Mouse (Mus musculus) C2C12 (cell line): ENCODE data around the gene Magi1. TPM values are rescaled to one million over a fixed set of nuclear protein-coding genes. Genes with fewer than 3 reads are reported as not detected.

Experiments
- H3K27me3 ChIP-seq: one replicate; pipeline ENCODE4 v1.6.1; 2011; ENCODE audit not compliant: control insufficient read depth, insufficient read depth, insufficient read length
- H3K36me3 ChIP-seq: one replicate; pipeline ENCODE4 v1.6.1; 2011; ENCODE audit not compliant: control insufficient read depth, insufficient read depth
- H3K4me3 ChIP-seq: one replicate; pipeline ENCODE4 v1.5.1; 2011; ENCODE audit warnings: mild to moderate bottlenecking, control low read depth; ENCODE audit not compliant: poor library complexity, insufficient read depth, severe bottlenecking
- H3K79me2 ChIP-seq: one replicate; pipeline ENCODE4 v1.6.1; 2011; ENCODE audit not compliant: control insufficient read depth, insufficient read depth
- H3K79me3 ChIP-seq: one replicate; pipeline ENCODE4 v1.6.1; 2011; ENCODE audit warnings: low read depth, control low read depth
- H3ac ChIP-seq: one replicate; pipeline ENCODE3; 2011; ENCODE audit warnings: low read depth; ENCODE audit not compliant: control insufficient read depth, insufficient read length
- CEBPB ChIP-seq: IDR thresholded peaks from one replicate; pipeline ENCODE4 v1.6.1; 2011; ENCODE audit warnings: low read depth, mild to moderate bottlenecking, control low read depth, moderate library complexity
- CTCF ChIP-seq: IDR thresholded peaks from one replicate; pipeline ENCODE4 v1.5.1; 2011; ENCODE audit not compliant: control insufficient read depth, insufficient read depth, insufficient read length
- FOSL1 ChIP-seq: IDR thresholded peaks from one replicate; pipeline ENCODE4 v1.8.0; 2011; ENCODE audit warnings: mild to moderate bottlenecking, low read length; ENCODE audit not compliant: poor library complexity, insufficient read depth, severe bottlenecking
- MAX ChIP-seq: IDR thresholded peaks from one replicate; pipeline ENCODE4 v1.6.1; 2011; ENCODE audit warnings: mild to moderate bottlenecking, control low read depth
- MYOD1 ChIP-seq: IDR thresholded peaks from one replicate; pipeline ENCODE4 v1.6.1; 2011; ENCODE audit warnings: low read depth; ENCODE audit not compliant: control insufficient read depth, insufficient read length
- MYOG ChIP-seq: IDR thresholded peaks from one replicate; pipeline ENCODE4 v1.6.1; 2011; ENCODE audit not compliant: control insufficient read depth, insufficient read length; ENCODE audit errors: extremely low read depth
- USF1 ChIP-seq: IDR thresholded peaks from one replicate; pipeline ENCODE4 v1.6.1; 2011; ENCODE audit warnings: low read depth, mild to moderate bottlenecking, control low read depth, moderate library complexity
- polyA plus RNA-seq: library from polyadenylated mRNA; unstranded; fragments of >200 nt; fragmentation: generic; extraction: Trizol; gene quantifications from one replicate; pipeline ENCODE4 v1.2.1, GENCODE M21; 2012; ENCODE audit warnings: missing spikeins

The Magi1 gene
- polyA plus RNA-seq, 1 experiment = 3.8 TPM

GRCm38 (mm10) chr6:94084752-94085151 is 199.0 kb downstream of the Magi1 start:
- H3ac ChIP-seq = no peak overlapping the region
- H3K79me3 ChIP-seq = peaks cover 6% of the 10 kb centered on the region
- no peak overlapping the region for H3K4me3 ChIP-seq
- H3K27me3 ChIP-seq = no peaks in the 10 kb centered on the region
- TF ChIP-seq USF1 (no peak), MAX (no peak), CTCF (no peak), FOSL1 (no peak)
- no peaks in the 10 kb centered on the region for H3K36me3 ChIP-seq
- peaks cover 20% of the 10 kb centered on the region for H3K79me2 ChIP-seq

GRCm38 (mm10) chr6:94083459-94083858 is 200.3 kb downstream of the Magi1 start:
- H3K27me3 ChIP-seq = no peaks in the 10 kb centered on the region
- no peak overlapping the region for H3K4me3 ChIP-seq
- no peaks in the 10 kb centered on the region for H3K36me3 ChIP-seq
- H3K79me2 ChIP-seq = peaks cover 15% of the 10 kb centered on the region
- TF ChIP-seq MAX = no peak
- TF ChIP-seq FOSL1 = no peak
- TF ChIP-seq CEBPB = no peak
- TF ChIP-seq MYOG = no peak
- TF ChIP-seq USF1 = no peak
- TF ChIP-seq MYOD1 = no peak
- no peak overlapping the region for H3ac ChIP-seq
- peaks cover 6% of the 10 kb centered on the region for H3K79me3 ChIP-seq

GRCm38 (mm10) chr6:94080933-94081545 is 202.7 kb downstream of the Magi1 start:
- H3K4me3 ChIP-seq = no peak overlapping the region
- H3ac ChIP-seq = no peak overlapping the region
- peaks cover 8% of the 10 kb centered on the region for H3K79me2 ChIP-seq
- no peak for TF ChIP-seq MYOD1
- TF ChIP-seq CEBPB = no peak
- no peak for TF ChIP-seq USF1
- TF ChIP-seq MAX = no peak
- TF ChIP-seq FOSL1 = no peak
- TF ChIP-seq CTCF = no peak
- no peak for TF ChIP-seq MYOG
- H3K79me3 ChIP-seq = peaks cover 6% of the 10 kb centered on the region
- H3K36me3 ChIP-seq = no peaks in the 10 kb centered on the region
- no peaks in the 10 kb centered on the region for H3K27me3 ChIP-seq

GRCm38 (mm10) chr6:94078934-94079333 is 204.8 kb downstream of the Magi1 start:
- Histone ChIP-seq H3K79me2 (peaks cover 8% of the 10 kb centered on the region), H3K27me3 (no peaks in the 10 kb centered on the region), H3K36me3 (no peaks in the 10 kb centered on the region), H3K79me3 (peaks cover 6% of the 10 kb centered on the region), H3K4me3 (no peak overlapping the region), H3ac (no peak overlapping the region)
- TF ChIP-seq MYOD1 (no peak), FOSL1 (no peak), CTCF (no peak), CEBPB (no peak), USF1 (no peak), MAX (no peak), MYOG (no peak)

GRCm38 (mm10) chr6:94077013-94077412 is 206.7 kb downstream of the Magi1 start:
- Histone ChIP-seq H3K36me3 (no peaks in the 10 kb centered on the region), H3K4me3 (no peak overlapping the region), H3K79me2 (no peaks in the 10 kb centered on the region), H3K79me3 (peaks cover 6% of the 10 kb centered on the region), H3ac (no peak overlapping the region), H3K27me3 (no peaks in the 10 kb centered on the region)
- TF ChIP-seq USF1 (no peak), CTCF (no peak), CEBPB (no peak), MAX (no peak), MYOG (no peak), FOSL1 (no peak), MYOD1 (no peak)

GRCm38 (mm10) chr6:94075990-94076389 is 207.7 kb downstream of the Magi1 start:
- TF ChIP-seq FOSL1 (no peak), CEBPB (no peak), MYOG (no peak), CTCF (no peak), USF1 (no peak), MYOD1 (no peak)
- Histone ChIP-seq H3K27me3 (no peaks in the 10 kb centered on the region), H3K79me3 (peaks cover 6% of the 10 kb centered on the region), H3ac (no peak overlapping the region), H3K36me3 (no peaks in the 10 kb centered on the region), H3K79me2 (no peaks in the 10 kb centered on the region), H3K4me3 (no peak overlapping the region)
